Mouse (Mus musculus) heart, postnatal 0 days (tissue): ENCODE measurements at regions not wholly inside any gene's neighbourhood (a gene's known extent, or its start where the extent isn't known, plus 50 kb on each side); places are given as distances from the start of the nearest gene placed in this dataset.

Experiments
- ATAC-seq: fragments of 200-750 bp; cut with Nextera tagmentation; 2 replicates; pipeline ENCODE4 v1.8.0; 2017; ENCODE audit warnings: low read depth, moderate number of reproducible peaks, moderate library complexity; ENCODE audit not compliant: insufficient read depth
- DNase-seq: peaks from one replicate; pipeline ENCODE4 v3.0.0-alpha.2; 2016; ENCODE audit warnings: low spot score
- H3K27ac ChIP-seq: fragments of 300-500 bp; sonication (generic); 2 replicates; pipeline ENCODE4 v1.5.1; 2014; ENCODE audit warnings: low read depth, mild to moderate bottlenecking
- H3K27me3 ChIP-seq: fragments of 300-500 bp; sonication (generic); 2 replicates; pipeline ENCODE4 v1.6.1; 2014; ENCODE audit warnings: low read length, mixed read lengths; ENCODE audit not compliant: control insufficient read depth, insufficient read depth
- H3K36me3 ChIP-seq: fragments of 300-500 bp; sonication (generic); replicated peaks from 2 replicates; pipeline ENCODE4 v1.6.1; 2014; ENCODE audit warnings: low read length, mixed read lengths; ENCODE audit not compliant: control insufficient read depth, insufficient read depth
- H3K4me1 ChIP-seq: fragments of 300-500 bp; sonication (generic); 2 replicates; pipeline ENCODE4 v1.6.1; 2014; ENCODE audit warnings: antibody characterized with exemption; ENCODE audit not compliant: control insufficient read depth, insufficient read depth
- H3K4me2 ChIP-seq: fragments of 300-500 bp; sonication (generic); 2 replicates; pipeline ENCODE4 v1.6.1; 2014; ENCODE audit warnings: low read depth, mild to moderate bottlenecking, low read length, moderate library complexity
- H3K4me3 ChIP-seq: fragments of 300-500 bp; sonication (generic); 2 replicates; pipeline ENCODE4 v1.5.1; 2014; ENCODE audit warnings: low read depth, low read length
- H3K9ac ChIP-seq: fragments of 300-500 bp; sonication (generic); replicated peaks from 2 replicates; pipeline ENCODE4 v1.6.1; 2014; ENCODE audit warnings: low read depth, low read length, mixed read lengths
- H3K9me3 ChIP-seq: fragments of 300-500 bp; sonication (generic); replicated peaks from 2 replicates; pipeline ENCODE4 v1.6.1; 2016; ENCODE audit warnings: low read length; ENCODE audit not compliant: control insufficient read depth
- CTCF ChIP-seq: IDR thresholded peaks from 2 replicates; pipeline ENCODE4 v1.5.1; 2016; ENCODE audit warnings: antibody characterized with exemption, control low read depth, low read depth
- EP300 ChIP-seq: IDR thresholded peaks from 2 replicates; pipeline ENCODE4 v1.6.1; 2016; ENCODE audit warnings: antibody characterized with exemption, low read depth
- WGBS: fragments of 180-500 bp; shearing (Covaris S2); extraction: QIAGEN DNeasy Blood & Tissue Kit; methylation state at CpG from one replicate; pipeline ENCODE4 v1.1.7; 2014; 5-methylcytosine and 5-hydroxymethylcytosine counted together

- no peaks in the 10 kb centered on the region for H3K36me3 ChIP-seq
- H3K9ac ChIP-seq = no peak overlapping the region
- WGBS = 89% methylated on average over 2 of the region's 2 CpGs
- H3K9me3 ChIP-seq = no peaks in the 10 kb centered on the region
- no peak for DNase-seq
- TF ChIP-seq CTCF (no peak), EP300 (no peak)
- no peak overlapping the region for H3K4me2 ChIP-seq
- no peak overlapping the region for H3K4me3 ChIP-seq
- no peak for ATAC-seq
- H3K27ac ChIP-seq = no peak overlapping the region
- no peaks in the 10 kb centered on the region for H3K27me3 ChIP-seq
- no peaks in the 10 kb centered on the region for H3K4me1 ChIP-seq
Observed at GRCm38 (mm10) chr3:102574320-102574719, 104.6 kb downstream of the Ngf start.

DNA sequence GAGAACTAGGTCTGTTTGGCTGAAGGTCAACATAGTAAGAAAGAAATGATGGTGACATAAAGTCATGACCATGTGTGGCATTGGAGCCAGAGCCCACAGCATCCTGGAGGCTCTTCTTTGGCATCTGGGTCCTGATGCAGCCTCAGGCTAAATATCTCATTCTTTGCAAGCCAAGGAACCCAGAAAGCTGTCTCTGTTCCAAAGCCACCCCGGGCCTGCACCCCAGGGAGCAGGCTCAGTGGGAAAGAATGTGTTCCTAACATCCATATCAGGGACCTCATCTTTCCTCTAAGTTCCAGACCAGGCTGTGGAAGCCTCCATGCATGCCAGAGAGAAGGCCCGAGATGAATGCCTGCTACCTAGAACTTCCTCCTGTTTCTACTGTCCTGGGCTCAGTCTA, 107.2 kb downstream of the Ngf start:
- no peaks in the 10 kb centered on the region for H3K36me3 ChIP-seq

GRCm38 (mm10) chr3:102581830-102582229, 112.1 kb downstream of the Ngf start:
- WGBS = 77% methylated on average over 3 of the region's 3 CpGs

More for the DNA sequence above, 107.2 kb downstream of the Ngf start:
- Histone ChIP-seq H3K27me3 (no peaks in the 10 kb centered on the region), H3K27ac (no peak overlapping the region), H3K9ac (no peak overlapping the region), H3K4me3 (no peak overlapping the region), H3K4me2 (no peak overlapping the region), H3K9me3 (no peaks in the 10 kb centered on the region), H3K4me1 (no peaks in the 10 kb centered on the region)
- ATAC-seq (no peak), DNase-seq (no peak)
- TF ChIP-seq EP300 (no peak), CTCF (no peak)
- 84% methylated on average over 2 of the region's 2 CpGs for WGBS

GRCm38 (mm10) chr3:102585136-102585535, 115.4 kb downstream of the Ngf start:
- WGBS = 69% methylated on average over 2 of the region's 2 CpGs
- Histone ChIP-seq H3K4me2 (no peak overlapping the region), H3K27me3 (no peaks in the 10 kb centered on the region), H3K9me3 (no peaks in the 10 kb centered on the region), H3K4me1 (no peaks in the 10 kb centered on the region), H3K9ac (no peak overlapping the region), H3K36me3 (no peaks in the 10 kb centered on the region), H3K27ac (no peak overlapping the region), H3K4me3 (no peak overlapping the region)
- DNase-seq (no peak), ATAC-seq (no peak)
- TF ChIP-seq CTCF (no peak), EP300 (no peak)

More at GRCm38 (mm10) chr3:102581830-102582229, 112.1 kb downstream of the Ngf start:
- ATAC-seq (no peak), DNase-seq (no peak)
- Histone ChIP-seq H3K9ac (no peak overlapping the region), H3K4me2 (no peak overlapping the region), H3K27ac (no peak overlapping the region), H3K27me3 (no peaks in the 10 kb centered on the region), H3K9me3 (no peaks in the 10 kb centered on the region), H3K4me1 (no peaks in the 10 kb centered on the region), H3K36me3 (no peaks in the 10 kb centered on the region), H3K4me3 (no peak overlapping the region)
- TF ChIP-seq EP300 (no peak), CTCF (no peak)

GRCm38 (mm10) chr3:102586221-102586620, 116.5 kb downstream of the Ngf start:
- WGBS = 15% methylated on average over 5 of the region's 5 CpGs
- DNase-seq (no peak), ATAC-seq (no peak; the same call in 1 of the 2 replicates)
- Histone ChIP-seq H3K9ac (no peak overlapping the region), H3K27ac (no peak overlapping the region), H3K36me3 (no peaks in the 10 kb centered on the region), H3K4me2 (no peak overlapping the region), H3K4me1 (no peaks in the 10 kb centered on the region), H3K9me3 (no peaks in the 10 kb centered on the region), H3K27me3 (no peaks in the 10 kb centered on the region), H3K4me3 (no peak overlapping the region)
- TF ChIP-seq EP300 = no peak
- no peak for TF ChIP-seq CTCF

DNA sequence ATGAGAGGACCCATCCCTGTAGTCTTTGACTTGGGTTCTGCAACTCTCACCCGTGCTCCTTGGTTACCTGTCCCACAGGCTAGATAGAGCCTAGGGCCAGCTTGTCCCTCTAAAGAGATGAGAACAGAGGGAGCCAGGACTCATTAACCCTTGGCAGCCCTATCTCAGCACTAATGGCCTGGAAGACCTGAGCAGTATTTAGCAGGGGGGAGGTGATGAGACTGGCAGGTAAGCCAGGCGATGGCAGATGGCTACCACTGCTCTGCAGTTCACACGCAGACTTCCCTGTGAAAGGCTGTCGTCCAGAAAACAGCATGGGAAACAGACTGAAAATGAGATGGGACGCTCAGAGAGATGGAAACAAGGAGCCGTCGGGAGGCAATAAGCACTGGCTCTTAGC, 122.3 kb downstream of the Ngf start:
- Histone ChIP-seq H3K4me2 (no peak overlapping the region), H3K27ac (no peak overlapping the region), H3K4me1 (no peaks in the 10 kb centered on the region), H3K4me3 (no peak overlapping the region), H3K36me3 (no peaks in the 10 kb centered on the region), H3K9ac (no peak overlapping the region), H3K9me3 (no peaks in the 10 kb centered on the region), H3K27me3 (no peaks in the 10 kb centered on the region)
- ATAC-seq (no peak), DNase-seq (no peak)
- WGBS = 61% methylated on average over 7 of the region's 7 CpGs
- no peak for TF ChIP-seq CTCF
- no peak for TF ChIP-seq EP300
